Mouse (Mus musculus) kidney, postnatal 14 days (tissue): ENCODE results near the gene Ly6g6c.
A peak's percentile ranks its signal among the peaks of the same experiment; 100 is the strongest.
"Not testable (repeated sequence)": the region's sequence is repeated elsewhere in the genome, so short reads cannot be mapped to it uniquely, and the experiment has no call there.

Experiments
- DNase-seq: peaks from one replicate; pipeline ENCODE4 v3.0.0; 2022; ENCODE audit warnings: mixed read lengths

Ly6g6c gene

DNA sequence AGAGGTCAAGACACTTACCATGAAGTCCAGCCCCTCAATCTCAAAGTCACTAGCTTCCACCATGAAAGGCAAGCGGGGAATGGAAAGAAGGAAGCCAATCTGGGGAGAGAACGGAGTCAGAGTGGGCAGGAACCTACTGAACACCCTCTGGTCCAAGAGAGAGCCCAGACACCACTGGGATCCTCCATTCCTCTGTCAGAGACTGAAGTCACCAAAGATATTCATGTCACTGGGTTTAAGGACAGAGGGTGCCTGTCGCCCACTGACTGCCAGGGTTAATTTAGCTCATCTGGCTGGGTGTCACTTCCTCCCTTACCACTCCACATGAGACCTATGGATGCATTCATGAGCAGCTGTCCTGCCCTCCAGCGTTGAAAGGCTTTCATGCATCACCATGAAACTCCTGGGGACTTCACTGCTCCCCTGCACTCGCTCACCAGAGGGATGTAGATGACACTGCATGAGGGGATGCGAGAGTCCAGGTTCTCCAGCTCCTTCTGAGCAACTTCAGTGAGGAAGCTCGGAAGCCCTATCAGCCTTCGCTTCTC, 32.8 kb upstream of the Ly6g6c start:
- DNase-seq = no peak

DNA sequence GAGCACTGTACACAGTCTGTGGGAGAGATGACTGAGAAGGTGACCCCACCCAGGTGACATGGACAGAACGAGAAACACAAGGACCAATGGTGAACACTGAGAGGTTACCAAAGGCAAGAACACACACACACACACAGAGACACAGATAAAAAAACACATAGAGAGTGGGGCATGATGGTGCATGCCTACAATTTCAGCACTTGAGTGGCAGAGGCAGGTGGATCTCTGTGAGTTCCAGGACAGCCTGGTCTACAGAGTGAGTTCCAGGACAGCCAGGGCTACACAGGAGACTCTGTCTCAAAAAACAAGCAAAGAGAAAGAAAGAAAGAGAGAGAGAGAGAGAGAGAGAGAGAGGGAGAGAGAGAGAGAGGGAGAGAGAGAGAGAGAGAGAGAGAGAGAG, 31.5 kb upstream of the Ly6g6c start:
- DNase-seq = not testable (repeated sequence)

DNA sequence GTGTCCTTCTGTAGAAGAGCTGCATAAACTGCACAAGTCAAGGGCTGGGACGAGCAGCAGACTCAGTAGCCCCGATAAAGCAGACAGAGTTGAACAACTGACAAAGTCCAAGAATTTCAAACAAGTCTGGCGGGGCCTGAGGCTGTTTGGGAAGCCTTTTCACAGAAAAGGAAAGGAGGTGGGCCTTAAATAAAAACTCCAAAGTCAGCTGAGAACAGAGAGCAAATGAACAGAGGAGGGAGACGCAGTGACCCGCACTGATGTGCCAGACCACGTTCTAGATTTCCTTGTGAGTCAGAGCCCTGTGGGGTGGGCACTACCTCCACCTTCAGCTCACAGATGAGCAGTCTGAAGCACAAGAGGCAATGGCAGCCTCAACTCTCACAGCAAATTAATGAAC, 30.3 kb upstream of the Ly6g6c start:
- DNase-seq = no peak

DNA sequence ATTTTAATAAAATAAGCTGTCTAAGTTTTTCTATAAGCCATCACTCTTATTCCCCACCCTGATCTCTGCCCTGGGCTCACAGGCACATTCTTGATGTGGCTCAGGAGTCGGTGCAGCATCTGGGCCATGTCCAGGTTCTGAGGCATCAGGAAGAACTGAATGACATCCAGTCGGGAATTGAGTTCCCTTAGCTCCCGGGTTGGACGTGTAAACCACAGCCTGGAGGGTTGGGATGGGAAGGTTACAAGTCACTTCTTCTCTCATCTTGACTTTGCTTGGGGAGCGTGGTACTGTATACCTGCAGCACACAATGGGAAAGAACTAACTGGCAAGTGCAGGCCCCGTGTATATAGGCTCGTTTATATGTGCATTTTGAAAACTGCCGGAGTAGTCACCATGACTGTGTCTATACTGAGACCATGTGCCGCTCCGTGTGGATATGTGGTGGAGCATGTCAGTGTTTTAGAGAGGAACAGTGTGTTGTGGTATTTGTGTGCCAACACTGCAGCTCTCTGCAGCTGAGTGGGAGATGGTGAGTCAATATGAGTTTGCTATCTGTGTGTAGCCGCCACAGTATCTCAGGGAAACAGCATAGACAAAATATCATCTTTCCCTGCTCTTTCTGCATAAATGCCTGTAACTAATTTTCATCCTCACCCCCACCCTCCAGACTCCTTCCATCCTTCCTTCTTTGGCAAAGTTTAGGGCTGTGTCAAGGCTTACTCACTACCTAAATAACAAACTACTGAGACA, 25.9 kb upstream of the Ly6g6c start:
- DNase-seq = no peak

DNA sequence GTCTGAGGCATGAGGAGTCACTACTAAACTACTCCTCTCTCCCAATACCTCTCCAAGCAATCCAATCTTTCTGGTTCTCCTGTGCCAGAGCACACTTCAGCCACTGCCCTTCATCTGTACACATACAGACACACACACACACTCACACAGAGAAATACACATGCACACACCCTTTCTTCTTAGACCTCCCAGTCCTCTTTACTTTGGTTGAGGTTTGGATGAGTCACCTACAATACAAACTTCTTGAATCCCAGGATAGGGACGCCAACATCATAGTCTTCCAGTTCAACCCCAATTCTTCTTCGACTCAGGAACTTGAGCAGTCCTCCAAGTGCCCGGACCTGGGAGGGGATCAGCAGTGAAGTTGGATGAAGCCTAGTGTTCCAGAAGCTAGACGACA, 21.4 kb upstream of the Ly6g6c start:
- DNase-seq = no peak

DNA sequence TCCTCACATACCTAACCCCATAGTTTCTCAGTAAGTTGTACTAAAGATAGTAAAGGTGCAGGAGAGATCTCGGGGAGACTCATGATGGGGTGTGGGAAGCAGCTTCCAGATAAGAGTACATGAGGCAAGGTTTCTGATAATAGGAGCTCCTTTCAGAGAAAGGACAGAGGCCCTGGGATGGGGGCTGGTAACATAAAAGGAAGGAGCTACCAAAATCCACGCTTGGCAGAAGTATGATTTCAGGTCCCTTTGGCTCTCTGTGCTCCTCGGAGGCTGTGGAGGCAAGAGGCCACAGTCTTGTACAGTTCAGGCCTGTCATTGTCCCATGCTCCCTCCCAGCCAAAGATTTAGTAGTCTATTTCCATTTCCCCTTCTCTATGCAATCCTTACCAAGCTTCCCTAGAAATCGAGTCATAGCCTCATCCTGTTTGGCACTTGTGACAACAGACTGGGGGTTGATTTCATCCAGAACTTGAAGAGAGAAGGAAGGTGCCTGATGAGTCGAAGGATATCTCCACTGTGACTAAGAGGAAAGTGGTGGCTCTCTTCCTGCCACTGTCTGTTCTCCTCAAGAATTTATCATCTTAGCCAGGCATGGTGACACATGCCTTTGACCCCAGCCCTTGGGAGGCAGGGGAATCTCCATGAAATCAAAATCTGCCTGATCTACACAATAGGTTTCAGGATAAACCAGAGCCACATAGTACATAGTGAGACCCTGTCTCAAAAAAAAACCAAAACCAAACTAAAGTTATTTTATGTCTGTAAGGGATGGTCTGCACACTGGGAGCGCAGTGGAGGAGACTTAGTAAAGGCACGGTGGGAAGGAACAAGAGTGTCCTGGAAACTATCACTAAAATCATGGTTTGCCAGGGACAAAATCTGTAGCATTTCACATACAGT, 20.0 kb upstream of the Ly6g6c start:
- DNase-seq = no peak

DNA sequence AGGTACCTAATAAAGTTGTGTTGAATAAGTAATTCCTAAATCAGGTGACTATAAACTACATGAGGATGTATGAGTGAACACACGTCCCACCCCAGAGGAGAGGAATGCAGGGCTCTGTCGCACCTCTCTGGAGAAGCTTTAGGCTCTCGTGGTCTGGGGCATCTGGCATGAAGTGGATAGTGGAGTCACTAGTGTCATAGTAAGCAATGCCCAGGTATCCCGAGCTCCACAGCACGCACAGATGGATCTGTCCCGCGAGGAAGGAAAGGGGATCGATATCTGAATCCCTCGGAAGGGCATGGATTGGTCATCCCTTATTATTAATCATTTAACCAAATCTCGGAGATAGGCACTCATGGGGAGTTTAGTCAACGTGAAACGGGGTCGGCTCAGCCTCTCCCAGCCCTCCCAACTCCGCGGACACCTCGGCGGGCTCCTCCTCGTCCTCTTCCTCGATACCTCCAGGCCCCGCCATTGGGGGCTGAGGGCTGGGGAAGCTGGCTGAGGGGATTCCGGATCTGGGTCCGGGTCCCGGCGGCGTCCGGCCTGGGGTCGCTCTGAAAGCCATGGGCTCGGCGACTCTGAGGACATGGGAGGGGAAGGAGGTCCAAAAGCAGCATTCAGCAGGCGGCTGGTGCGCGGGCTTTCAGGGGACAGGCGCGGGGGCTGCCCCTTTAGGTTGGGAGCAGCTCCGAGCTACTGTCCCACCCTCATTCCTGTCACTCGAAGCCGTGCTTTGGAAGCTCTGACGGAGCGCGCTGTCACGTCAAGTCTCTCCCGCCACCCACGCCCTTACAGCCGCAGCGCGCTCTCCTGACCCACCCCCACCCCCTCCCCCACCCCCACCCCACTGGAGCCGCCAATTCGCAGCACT, 19.1 kb upstream of the Ly6g6c start:
- DNase-seq = no peak

DNA sequence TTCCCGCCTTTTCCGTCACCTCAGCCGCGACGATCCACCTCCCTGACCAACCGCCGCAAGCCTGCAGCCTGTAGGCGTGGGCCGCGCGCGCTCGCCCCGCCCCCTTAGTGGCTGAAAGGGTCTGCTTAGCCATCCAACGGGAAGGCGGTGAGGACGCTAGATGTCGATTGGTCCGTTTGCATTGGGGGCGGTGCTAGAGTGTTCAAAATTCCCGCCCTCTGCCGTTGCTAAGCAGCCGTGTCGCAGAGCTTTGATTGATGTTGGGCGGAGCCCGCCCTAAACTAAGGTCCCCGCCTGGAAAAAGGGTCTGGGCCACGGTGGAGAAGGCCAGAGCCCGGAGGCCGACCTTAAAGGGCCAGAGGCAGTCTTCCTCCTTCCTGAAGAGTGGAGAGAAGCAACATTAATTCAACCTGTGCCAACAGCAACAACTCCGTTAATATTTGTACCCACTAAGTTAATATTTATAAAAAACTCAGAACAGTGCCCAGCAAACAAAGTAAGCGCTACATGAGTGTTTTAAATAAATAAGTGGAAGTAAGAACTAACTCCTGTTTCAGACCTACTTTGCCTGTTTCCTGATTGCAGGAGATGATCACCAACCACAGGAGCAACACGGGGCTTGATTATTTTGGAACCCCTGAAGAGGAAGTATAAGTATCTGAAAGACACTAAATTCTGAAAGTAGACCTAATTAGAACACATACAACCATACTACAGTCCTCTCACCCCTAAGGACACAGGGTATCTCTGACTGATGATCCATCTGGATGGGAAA, 18.3 kb upstream of the Ly6g6c start, which contains the start of gene Msh5:
Gene Msh5 (minus strand): TSS at position 65 of the 775 bp plus-strand sequence.
- peak; percentile 99 for DNase-seq

DNA sequence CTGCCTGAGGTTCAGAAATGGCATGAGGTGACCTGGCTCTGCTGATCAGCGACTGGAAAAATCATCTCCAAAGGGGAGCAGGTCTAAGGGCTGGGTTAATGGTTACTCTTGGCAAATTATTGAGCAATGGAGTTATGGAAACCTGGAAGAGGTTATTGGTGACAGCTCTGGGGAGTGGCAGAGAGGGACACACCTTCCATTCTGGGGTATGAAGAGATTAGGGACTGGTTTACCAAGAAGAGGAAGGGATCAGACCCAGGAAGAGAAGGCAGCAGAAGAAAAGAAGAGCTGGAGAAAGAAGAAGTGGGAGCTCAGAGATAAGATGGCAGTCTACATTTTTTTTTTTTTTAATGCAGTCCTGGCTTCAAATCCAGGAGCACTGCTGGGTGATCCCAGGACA, 17.5 kb upstream of the Ly6g6c start:
- peak; percentile 73 for DNase-seq

DNA sequence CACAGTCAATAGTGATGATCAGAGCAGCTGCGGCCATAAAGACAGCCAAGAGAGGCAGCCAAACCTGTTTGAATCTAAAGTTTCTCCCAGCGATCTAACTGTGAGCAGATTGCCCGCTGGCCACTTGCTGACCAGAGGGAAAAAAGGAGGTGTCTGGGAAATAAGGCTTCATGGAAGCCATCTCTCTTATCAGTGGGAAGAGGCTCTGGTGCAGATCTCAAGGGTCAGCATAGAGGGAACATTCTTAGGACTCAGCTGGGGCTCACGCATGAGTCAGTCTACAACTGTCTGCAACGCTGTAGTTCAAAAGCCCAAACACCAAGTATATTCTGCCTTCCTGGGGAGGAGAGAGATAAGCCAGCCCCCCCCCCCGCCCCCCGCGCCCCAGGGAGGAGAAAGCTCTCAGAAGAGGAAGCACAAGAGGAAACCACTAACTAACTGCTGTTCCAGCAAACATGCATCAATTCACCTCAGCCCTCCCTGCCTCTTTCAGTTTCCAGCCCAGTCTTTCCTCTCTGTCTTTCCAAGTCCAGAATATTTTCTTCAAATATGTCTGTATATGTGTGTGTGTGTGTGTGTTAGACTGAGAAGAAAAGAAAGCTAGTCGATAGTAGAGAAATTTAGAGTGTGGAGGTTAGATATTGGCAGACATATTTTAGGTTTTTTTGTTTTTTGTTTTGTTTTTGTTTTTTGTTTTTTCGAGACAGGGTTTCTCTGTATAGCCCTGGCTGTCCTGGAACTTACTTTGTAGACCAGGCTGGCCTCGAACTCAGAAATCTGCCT, 16.8 kb upstream of the Ly6g6c start:
- DNase-seq = peak; percentile 32

DNA sequence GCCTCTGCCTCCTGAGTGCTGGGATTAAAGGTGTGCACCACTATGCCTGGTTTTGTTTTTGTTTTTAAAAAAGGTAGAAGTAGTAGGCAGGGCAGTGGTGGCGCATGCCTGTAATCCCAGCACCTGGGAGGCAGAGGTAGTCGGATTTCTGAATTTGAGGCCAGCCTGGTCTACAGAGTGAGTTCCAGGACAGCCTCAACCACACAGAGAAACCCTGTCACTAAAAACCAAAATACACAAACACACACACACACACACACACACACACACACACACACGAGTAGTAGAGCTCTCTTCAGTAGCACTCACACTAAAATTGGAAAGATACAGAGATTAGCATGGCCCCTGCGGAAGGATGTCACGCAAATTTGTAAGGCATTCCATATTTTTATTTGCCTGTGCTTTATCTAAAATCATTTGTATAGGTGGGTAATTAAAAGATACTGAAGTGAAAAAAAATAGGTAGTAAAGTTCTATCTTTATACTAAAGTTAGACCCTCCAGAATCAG, 16.2 kb upstream of the Ly6g6c start:
- DNase-seq = no peak

DNA sequence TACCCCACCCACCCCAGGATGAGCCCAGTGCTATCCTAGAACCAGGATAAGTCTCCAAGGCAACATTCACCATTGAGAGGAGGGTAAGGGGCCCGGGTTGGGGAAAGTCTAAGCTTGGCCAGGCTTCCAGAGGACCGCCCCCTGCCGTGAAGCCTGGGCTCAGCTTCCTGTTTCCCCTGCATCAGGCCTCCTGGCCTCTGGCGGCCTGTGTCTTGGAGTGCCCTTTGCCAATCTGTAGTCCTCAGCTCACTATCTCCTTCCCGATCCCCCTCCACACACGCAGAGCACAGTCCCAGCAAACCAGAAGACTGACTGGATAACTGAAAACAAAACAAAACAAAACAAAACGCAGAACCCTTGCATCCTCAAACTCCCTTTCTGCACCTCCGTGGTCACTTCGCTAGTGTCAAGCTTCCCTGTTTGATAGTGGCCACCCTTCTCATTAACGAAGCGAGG, 15.6 kb upstream of the Ly6g6c start, which contains the start of gene Clic1:
Gene Clic1 (plus strand): TSS at position 406 of the 456 bp plus-strand sequence.
- peak; percentile 72 for DNase-seq

DNA sequence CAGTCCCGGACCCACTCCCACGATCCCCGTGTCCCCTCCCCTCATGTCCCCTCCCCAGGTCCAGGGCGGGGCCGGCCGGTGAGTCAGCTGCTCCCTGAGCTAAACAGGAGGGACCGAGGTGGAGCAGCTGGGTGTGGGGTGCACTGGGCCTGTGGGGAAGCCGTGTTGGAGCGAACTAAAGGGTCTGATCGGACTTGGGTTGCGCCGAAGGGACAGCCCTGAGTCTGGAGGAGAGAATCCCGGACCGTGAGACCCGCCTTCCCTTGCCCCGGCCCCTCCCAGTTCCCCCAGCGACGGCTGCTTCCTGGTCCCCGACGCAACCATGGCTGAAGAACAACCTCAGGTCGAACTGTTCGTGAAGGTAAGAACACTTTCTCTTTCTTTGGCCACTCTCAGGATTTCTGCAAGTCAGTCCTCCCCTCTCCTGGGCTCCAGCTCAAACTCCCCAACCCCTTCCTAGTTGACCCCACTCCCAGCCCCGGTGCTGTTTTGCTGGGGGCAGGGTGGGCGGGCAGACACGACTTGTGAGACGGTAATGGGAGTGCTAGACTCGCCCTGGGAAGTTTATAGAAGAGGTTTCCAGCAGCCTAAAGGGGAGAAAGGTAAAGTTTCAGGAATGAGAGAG, 14.9 kb upstream of the Ly6g6c start:
- DNase-seq = peak; percentile 87

DNA sequence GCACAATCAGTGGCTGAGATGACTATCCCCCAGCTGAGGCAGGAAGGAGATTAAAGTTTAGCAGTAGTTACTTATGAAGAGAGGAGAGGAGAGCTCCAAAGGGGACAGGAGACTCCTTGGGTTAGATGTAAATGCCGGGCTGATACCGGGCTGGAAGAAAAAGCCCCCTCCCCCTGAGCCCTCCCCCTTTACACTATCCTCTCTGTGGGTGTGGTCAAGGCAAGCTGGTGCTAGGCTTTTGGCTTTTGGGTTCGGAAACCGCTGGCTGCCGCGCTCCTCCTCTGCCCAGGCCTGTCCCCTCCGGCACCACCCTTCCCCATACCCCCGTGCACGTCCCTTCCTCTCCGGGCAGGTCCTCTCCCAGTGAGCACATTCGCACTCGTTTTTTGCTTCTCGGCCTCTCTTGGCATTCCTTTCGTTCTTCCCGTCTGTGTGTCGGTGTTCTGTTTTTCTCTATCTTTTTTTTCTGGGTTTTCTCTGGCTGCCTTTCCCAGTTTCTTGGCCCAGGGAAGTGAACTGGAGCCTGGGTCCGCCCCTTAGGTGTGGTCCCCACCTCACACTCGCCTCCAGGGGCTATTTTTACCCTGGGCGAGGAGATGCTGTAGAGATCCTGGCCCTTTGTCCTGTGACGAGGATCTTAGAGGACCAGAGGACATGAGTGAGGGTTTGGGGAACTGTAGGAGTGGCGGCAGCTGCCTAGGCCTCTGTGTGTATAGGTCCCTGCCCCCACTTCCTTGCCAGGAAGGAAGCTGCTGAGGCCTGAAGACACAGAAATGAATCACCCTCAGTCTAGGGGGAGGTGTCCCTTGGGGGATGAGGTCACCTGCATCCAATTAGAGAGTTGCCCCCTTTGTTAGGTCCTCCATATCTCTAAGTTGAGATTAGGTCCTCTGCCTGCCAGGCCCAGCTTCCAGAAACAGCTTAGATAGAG, 13.8 kb upstream of the Ly6g6c start:
- peak; percentile 89 for DNase-seq

DNA sequence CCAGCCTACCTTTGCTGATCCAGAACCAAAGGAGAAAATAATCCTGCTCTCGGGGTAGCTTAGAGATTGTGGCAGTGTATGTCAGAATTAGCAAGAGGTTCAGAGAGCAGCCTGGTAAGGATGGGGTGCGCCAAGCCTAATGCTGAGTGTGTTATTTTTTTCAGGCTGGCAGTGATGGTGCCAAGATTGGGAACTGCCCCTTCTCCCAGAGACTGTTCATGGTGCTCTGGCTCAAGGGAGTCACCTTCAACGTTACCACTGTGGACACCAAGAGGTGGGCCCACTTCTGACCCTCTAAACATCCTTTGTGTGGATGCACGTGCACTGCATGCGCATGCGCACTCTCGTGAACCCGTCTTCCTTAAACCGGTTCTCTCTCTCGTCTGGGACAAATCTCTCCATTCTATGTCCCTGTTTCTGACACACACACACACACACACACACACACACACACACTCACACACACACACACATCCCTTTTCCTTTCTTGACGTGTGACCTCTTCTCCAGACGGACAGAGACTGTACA, 12.9 kb upstream of the Ly6g6c start:
- no peak for DNase-seq

DNA sequence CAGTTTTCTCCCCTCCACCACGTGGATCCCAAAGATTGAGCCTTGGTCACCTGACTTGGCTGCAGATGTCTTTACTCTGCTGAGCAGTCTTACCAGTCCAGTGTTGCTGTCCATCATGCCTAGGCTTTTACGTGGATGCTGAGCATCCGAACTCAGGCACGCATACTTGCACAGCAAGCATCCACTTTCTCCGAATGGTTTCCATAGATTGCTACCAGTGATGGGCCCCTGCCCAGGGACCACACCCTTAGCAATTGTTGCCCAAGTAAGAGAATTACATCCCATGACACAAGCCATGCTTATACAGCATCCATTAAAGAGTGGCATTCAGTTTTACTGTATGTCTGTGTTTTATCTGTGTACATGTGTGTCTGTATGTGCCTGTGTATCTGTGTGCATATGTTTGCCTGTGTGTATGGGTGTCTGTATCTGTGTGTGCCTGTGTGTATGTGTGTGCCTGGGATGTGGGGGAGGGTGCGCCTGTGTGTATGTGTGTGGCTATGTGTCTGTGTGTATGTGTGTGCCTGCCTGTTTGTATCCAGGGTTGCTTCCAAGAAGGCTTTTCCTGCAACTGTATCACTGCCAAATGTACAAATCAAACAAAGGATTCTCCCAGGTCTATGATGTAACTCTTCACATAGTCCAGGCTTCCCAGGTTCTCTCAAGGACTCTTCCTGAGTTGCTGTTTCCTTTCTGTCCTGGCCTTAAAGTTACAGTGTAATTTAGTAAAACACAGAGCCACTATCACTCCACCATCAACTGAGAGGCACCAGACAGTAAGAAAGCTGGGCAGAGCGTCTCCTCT, 9.3 kb upstream of the Ly6g6c start:
- peak; percentile 44 for DNase-seq

DNA sequence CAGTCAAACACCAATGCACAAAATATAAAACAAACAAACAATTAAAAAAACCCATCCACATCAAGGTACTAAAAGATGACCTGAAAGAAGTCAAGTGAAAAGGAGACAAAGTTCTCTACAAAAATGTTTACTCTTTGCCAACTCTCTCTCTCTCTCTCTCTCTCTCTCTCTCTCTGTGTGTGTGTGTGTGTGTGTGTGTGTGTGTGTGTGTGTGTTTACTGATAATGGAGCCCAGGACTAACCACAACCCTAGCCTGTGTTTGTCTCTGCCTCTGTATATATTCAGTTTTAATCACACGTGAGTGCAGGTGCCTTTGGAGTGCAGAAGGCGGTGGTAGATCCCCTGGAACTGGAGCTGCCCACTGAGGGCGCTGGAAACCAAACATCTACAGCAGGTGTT, 8.1 kb upstream of the Ly6g6c start:
- DNase-seq = no peak

DNA sequence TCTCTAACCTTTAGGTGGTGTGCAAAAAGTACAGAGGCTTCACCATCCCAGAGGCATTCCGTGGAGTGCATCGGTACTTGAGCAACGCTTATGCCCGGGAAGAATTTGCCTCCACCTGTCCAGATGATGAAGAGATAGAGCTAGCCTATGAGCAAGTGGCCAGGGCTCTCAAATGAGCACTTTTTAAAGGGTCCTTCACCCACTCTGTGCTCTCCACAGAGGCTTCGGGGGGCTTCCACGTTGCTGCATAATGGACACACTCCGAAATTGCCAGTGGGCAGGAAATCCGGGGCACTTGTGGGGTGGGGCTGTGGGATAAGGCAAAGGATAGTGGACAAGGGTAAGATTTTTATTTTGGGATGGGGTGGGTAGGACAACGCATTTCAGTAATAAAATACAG, 6.9 kb upstream of the Ly6g6c start:
- no peak for DNase-seq
